Mouse (Mus musculus): ENCODE results near the gene Slc25a39.

Slc25a39 gene

DNA sequence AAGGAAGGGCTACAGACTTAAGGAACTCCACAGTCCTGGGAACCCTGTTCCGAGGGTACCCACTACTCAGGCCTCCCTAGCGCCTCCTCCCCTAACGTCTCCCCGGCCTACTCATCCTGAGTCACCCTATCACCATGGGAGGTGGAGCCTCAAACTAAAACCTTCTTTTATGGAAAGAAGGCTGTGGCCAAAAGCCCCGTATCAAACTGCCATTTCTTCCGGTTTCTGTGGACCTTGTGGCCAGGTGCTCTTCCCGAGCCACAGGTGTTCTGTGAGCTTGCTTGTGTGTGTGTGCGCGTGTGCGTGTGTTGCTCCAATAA is 28.7 kb upstream of the Slc25a39 start:
- WGBS, result 59% methylated on average over 10 of the region's 10 CpGs

DNA sequence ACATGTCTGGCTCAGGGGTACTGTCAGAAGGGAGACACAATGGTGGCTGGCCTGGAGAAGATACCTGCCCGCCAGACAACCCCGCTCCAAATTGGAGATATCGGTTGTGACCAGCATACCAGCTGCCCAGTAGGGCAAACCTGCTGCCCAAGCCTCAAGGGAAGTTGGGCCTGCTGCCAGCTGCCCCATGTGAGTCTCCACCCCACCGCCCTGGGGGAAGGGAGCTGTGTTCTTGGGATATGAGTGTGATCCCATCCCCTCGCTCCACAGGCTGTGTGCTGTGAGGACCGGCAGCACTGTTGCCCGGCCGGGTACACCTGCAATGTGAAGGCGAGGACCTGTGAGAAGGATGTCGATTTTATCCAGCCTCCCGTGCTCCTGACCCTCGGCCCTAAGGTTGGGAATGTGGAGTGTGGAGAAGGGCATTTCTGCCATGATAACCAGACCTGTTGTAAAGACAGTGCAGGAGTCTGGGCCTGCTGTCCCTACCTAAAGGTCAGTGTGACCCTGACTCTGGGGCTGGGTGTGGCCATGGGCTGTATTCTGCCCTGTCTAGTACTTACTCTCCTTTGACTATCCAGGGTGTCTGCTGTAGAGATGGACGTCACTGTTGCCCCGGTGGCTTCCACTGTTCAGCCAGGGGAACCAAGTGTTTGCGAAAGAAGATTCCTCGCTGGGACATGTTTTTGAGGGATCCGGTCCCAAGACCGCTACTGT is 28.2 kb upstream of the Slc25a39 start:
- 82% methylated on average over 18 of the region's 18 CpGs for WGBS

DNA sequence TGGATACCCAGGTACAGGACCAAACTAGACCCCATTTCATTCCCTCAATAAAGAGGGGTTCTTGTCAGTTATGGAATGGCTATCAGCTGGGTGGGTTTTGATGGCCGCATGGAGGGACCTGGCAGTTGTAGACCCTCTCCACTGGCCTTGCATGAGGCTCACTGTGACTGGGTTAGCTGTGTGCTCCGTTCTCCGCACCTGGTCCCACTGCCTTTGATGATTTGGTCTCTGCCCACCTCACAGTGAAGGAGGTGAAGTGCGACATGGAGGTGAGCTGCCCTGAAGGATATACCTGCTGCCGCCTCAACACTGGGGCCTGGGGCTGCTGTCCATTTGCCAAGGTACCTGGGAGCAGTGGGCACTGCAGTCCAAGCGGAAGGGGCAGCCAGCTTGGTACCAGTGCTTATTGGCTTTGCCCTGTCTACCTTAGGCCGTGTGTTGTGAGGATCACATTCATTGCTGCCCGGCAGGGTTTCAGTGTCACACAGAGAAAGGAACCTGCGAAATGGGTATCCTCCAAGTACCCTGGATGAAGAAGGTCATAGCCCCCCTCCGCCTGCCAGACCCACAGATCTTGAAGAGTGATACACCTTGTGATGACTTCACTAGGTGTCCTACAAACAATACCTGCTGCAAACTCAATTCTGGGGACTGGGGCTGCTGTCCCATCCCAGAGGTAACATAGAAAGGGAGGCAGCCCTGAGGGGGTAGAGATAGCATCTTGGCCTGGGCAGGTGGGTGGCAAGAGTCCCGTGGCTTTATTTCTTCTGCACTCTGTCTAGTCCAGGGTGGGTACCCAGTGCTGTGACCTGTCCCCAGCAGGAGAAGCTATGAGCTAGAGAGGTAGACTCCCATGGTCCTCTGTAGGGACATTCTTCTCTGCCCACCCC is 27.3 kb upstream of the Slc25a39 start:
- WGBS, result 86% methylated on average over 11 of the region's 11 CpGs

GRCm38 (mm10) chr11:102434406-102434805 is 26.7 kb upstream of the Slc25a39 start:
- 6% methylated on average over 7 of the region's 7 CpGs for WGBS

GRCm38 (mm10) chr11:102433866-102434265 is 26.1 kb upstream of the Slc25a39 start:
- 84% methylated on average over 7 of the region's 7 CpGs for WGBS

- WGBS, result 46% methylated on average over 6 of the region's 6 CpGs
These were observed 25.1 kb upstream of the Slc25a39 start for GRCm38 (mm10) chr11:102432896-102433295.

- WGBS, result 45% methylated on average over 16 of the region's 16 CpGs
These were observed 24.5 kb upstream of the Slc25a39 start for GRCm38 (mm10) chr11:102432115-102432843.

DNA sequence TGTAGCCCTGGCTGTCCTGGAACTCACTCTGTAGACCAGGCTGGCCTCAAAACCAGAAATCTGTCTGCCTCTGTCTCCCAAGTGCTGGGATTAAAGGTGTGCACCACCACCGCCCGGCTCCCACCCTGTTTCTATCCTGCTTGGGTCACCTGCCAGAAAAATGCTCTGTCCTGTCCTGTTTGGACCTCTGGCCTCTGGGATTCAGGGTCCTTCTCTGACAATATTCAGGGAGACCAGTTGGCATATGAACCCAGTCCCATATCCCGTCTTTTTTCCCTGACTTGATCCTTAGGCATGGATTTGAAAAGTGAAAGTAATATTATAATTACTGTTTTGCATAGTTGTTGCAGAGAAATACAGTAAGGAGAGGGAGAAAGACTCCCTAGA is 24.0 kb upstream of the Slc25a39 start:
- WGBS, result 64% methylated on average over 3 of the region's 3 CpGs

- under 1% methylated on average over 7 of the region's 7 CpGs for WGBS
These were observed 23.4 kb upstream of the Slc25a39 start for GRCm38 (mm10) chr11:102431018-102431645.

DNA sequence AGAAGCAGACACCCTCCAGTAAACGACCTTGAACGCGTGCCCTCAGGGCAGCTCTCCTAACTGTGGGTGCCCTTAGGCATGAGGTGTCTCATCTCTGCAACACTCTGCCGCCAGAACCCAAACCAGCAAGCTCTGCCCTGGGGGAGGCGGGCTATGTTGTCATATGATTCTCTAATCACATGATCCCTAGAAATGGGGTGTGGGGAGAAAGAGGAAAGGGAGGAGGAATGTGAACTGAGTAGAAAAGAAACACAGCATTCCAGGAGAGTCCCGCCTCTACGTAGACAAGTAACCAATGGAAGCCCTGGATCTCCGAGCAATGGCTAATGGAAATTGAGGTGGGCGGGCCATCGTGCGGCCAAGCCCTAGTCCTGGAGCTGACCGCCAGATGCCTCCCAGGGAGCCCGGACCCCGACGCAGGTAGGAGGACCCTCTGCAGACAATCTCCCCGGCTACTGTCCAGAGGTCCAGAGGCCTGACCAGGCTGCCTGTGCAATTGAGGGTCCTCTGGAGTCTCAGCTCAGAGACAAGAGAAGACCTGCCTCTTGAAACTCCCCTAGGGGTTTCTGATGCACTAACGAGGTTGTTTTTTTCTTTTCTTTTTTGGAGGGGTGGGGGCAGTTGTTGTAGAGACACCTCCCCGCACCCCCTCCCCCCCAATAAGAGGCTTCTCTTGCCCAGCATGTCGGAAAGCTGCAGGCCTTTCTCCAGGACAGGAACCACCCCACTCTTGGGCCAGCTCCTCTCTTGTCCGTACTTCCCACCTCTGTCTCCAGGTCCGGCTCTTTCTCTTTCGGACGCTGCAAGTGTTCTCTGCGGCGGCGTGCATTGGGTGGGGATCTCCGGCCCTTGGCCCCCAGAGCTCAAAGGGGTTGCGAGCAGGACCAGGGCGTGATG is 22.6 kb upstream of the Slc25a39 start, which contains the start of gene Grn:
Gene Grn (plus strand): TSS at position 195 of the 897 bp plus-strand sequence.
- 0% methylated on average over 29 of the region's 29 CpGs for WGBS

DNA sequence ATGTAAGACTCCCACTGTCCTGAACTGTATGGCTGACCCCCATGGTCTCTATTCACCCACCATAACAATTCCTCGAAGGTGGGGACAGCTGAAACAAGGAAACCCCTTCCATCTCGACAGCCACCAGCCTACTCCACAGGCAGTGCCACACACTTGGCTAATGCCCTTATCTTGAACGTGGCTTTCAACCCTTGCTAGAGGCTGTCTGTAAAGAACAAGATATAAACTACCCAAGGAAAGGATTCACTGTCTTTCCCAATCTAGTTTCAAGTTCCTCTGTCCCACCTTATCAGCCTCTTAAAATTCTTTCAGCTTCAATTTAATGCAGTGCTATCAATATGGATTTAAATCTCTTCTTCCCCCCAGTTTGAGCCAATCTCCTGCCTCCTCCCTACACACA is 21.8 kb upstream of the Slc25a39 start:
- WGBS, result 42% methylated on average over 3 of the region's 3 CpGs

DNA sequence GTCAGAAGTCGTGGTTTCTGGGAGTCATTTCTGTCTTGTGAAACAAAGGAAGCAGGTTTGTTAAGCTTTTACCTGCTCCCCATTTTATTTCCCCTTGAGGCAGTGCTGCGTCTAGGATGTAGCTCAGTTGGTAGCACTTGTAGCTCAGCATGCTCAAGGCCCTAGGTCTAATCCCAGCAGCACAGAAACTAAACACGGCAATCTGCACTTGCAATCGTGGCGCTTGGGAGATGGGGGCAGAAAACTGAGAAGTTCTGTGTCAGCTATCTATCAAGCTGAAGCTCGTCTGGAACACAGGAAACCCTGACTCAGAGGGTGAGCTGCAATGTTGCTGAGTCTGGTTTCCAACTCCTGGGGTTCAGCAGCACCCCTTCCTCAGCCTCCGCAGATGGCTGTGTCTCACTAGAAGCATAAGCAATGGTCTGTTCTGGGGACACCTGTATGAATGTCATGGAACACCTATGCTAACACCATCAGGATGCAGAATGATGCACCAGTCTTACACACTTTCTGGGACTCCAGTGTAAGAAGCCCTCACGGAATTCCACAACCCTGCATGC is 21.3 kb upstream of the Slc25a39 start:
- 66% methylated on average over 8 of the region's 8 CpGs for WGBS

DNA sequence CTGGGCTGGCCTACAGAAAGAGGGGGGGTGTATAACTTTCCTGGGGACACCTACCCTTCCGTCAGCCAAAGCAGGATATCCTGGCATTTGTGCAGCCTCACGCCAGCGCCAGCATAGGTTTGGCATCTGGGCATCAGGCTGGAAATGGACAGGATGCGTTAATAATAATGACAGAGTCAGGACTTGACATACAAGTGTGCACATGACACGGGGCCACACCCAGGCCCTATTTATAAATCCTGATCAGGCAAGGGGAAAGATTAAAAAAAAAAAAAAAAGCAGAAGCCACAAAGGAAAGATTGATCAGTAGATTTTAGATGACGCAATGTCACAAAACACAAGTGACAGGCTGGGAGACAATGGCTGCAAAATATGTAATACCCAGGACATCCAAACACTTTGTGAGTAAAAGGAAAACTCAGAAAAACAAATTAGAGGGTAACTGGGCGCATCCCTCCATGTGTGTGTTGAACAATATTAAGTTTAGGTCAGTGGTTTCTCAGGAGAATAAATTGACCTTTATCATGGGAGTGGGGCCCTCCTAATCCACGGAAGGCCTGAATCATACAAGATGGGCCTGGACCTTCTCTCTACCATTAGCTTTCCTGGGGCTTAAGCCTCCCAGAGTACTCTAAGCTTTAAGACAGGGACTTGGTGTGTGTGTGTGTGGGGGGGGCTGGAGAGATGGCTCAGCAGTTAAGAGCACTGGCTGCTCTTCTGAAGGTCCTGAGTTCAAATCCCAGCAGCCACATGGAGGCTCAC is 18.0 kb upstream of the Slc25a39 start:
- 85% methylated on average over 8 of the region's 8 CpGs for WGBS

GRCm38 (mm10) chr11:102424666-102425065 is 16.9 kb upstream of the Slc25a39 start:
- 91% methylated on average over 6 of the region's 6 CpGs for WGBS

DNA sequence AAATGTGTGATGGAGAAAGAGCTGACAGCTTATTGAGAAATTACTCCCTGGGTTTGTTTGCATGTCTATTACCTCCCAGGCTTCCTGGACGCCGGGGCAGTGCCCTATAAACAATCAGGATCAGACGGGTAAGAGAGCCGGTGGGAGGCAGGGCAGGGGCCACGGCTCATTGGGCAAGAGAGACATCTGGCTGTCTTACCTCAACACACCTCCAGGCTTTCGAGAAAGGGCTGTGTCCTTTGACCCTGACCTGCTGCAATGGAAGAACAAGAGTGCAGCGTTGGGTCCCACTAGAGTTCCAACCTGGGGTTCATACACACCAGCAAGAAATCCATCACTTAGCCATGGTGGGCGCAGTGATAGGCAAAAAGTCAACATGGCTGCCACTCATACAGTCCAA is 13.8 kb upstream of the Slc25a39 start:
- WGBS, result 64% methylated on average over 8 of the region's 8 CpGs

GRCm38 (mm10) chr11:102417160-102417559 is 9.4 kb upstream of the Slc25a39 start:
- WGBS, result 86% methylated on average over 1 of the region's 1 CpGs

GRCm38 (mm10) chr11:102415034-102415802 is 7.5 kb upstream of the Slc25a39 start:
- 83% methylated on average over 10 of the region's 10 CpGs for WGBS

GRCm38 (mm10) chr11:102413059-102413458 is 5.3 kb upstream of the Slc25a39 start:
- 81% methylated on average over 8 of the region's 8 CpGs for WGBS

DNA sequence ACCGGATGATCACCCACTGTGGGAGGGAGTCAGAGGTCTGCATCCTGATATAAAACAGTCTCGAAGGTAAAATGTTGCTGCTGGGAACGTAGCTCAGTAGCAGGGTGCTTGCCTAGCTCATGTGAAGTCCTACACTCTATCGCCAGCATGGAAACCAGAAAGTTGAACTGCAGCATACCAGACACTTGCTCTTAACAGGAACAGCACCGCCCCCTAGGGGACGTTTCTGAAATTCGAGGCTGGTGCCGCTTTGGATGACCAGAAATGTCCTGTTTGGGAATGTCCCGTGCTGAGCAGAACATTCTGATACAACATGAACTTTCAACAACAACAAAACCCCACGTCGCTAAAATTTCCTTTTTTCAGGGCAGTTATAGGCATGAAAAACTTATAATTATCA is 4.0 kb upstream of the Slc25a39 start:
- WGBS, result 6% methylated on average over 11 of the region's 11 CpGs
